Mouse (Mus musculus): Measurements from ENCODE around the gene Gna11.

GRCm38 (mm10) chr10:81574081-81575056 is 29.4 kb upstream of the Gna11 start, which contains the start of gene Tle2:
- TF ChIP-seq FLI1 (IDR thresholded peaks at IDR 0.05; ENCODE audit: low read length) (no peak), GATA1 (IDR thresholded peaks at IDR 0.05; ENCODE audit: borderline replicate concordance, low read length) (no peak)

All from megakaryocyte, embryonic 14.5 days (primary cell).